Mouse (Mus musculus) liver, embryonic 16.5 days (tissue): Measurements from ENCODE around the gene Cdc42se2. TPM values are rescaled to one million over a fixed set of nuclear protein-coding genes. Genes with fewer than 3 reads are reported as not detected.

Experiments used
- ATAC-seq: fragments of 200-750 bp; cut with Nextera tagmentation; 2 replicates; pipeline ENCODE4 v1.8.0; 2017; ENCODE audit warnings: low read depth, mild to moderate bottlenecking, moderate number of reproducible peaks, moderate library complexity
- H3K27ac ChIP-seq: fragments of 300-500 bp; sonication (generic); 2 replicates; pipeline ENCODE4 v1.5.1; 2014; ENCODE audit warnings: mild to moderate bottlenecking, low read length
- H3K27me3 ChIP-seq: fragments of 300-500 bp; sonication (generic); 2 replicates; pipeline ENCODE4 v1.6.1; 2014; ENCODE audit warnings: low read depth, low read length, mixed read lengths; ENCODE audit not compliant: control insufficient read depth, insufficient read depth
- H3K36me3 ChIP-seq: fragments of 300-500 bp; sonication (generic); 2 replicates; pipeline ENCODE4 v1.6.1; 2014; ENCODE audit warnings: mild to moderate bottlenecking; ENCODE audit not compliant: control insufficient read depth, insufficient read depth
- H3K4me1 ChIP-seq: fragments of 300-500 bp; sonication (generic); 2 replicates; pipeline ENCODE4 v1.6.1; 2014; ENCODE audit warnings: low read depth, low read length, mixed read lengths; ENCODE audit not compliant: control insufficient read depth
- H3K4me2 ChIP-seq: fragments of 300-500 bp; sonication (generic); 2 replicates; pipeline ENCODE4 v1.6.1; 2014; ENCODE audit warnings: low read depth, low read length, mixed read lengths
- H3K4me3 ChIP-seq: fragments of 300-500 bp; sonication (generic); 2 replicates; pipeline ENCODE4 v1.5.1; 2014; ENCODE audit warnings: low read depth, mild to moderate bottlenecking, low read length
- H3K9ac ChIP-seq: fragments of 300-500 bp; sonication (generic); 2 replicates; pipeline ENCODE4 v1.6.1; 2014; ENCODE audit warnings: low read depth, low read length
- H3K9me3 ChIP-seq: fragments of 300-500 bp; sonication (generic); replicated peaks from 2 replicates; pipeline ENCODE4 v1.6.1; 2016; ENCODE audit warnings: low read length; ENCODE audit not compliant: control insufficient read depth
- WGBS: fragments of 180-500 bp; shearing (Covaris S2); extraction: QIAGEN DNeasy Blood & Tissue Kit; methylation state at CpG from one replicate; pipeline ENCODE4 v1.1.7; 2014; ENCODE audit not compliant: insufficient replicate concordance; 5-methylcytosine and 5-hydroxymethylcytosine counted together
- polyA plus RNA-seq: library from polyadenylated mRNA; unstranded; fragments of >200 nt; fragmentation: Nextera tagmentation; extraction: Ambion mirVana; gene quantifications from 2 replicates; pipeline ENCODE4 v1.2.1, GENCODE M21; 2015

Cdc42se2 gene
- polyA plus RNA-seq, 1 experiment from 2014 or later, result 19.1 TPM

DNA sequence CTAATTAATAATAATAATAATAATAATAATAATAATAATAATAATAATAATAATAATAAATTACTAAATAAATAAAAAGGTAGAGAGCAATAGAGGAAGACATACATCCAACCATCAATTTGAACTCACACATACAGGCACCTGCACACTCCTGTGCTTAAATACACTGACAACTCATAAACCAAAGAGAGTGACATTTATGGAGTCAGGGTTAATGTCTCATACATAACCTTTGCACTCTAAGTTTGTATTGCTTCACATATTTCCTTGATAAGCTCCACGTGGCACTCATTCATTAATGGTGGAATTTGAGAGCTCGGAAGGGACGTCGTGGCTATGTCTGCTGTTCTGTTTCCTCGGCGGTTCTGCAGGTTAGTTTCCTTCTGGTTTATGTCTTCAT is 15.1 kb upstream of the Cdc42se2 start:
- 35% methylated on average over 6 of the region's 6 CpGs for WGBS
- H3K9ac ChIP-seq, result no peak overlapping the region
- H3K9me3 ChIP-seq, result no peaks in the 10 kb centered on the region
- no peaks in the 10 kb centered on the region for H3K36me3 ChIP-seq
- H3K27ac ChIP-seq, result no peak overlapping the region
- H3K4me3 ChIP-seq, result no peak overlapping the region
- no peaks in the 10 kb centered on the region; the same call in 1 of the 2 replicates for H3K4me1 ChIP-seq
- ATAC-seq, result no peak
- H3K4me2 ChIP-seq, result no peak overlapping the region
- no peaks in the 10 kb centered on the region for H3K27me3 ChIP-seq

DNA sequence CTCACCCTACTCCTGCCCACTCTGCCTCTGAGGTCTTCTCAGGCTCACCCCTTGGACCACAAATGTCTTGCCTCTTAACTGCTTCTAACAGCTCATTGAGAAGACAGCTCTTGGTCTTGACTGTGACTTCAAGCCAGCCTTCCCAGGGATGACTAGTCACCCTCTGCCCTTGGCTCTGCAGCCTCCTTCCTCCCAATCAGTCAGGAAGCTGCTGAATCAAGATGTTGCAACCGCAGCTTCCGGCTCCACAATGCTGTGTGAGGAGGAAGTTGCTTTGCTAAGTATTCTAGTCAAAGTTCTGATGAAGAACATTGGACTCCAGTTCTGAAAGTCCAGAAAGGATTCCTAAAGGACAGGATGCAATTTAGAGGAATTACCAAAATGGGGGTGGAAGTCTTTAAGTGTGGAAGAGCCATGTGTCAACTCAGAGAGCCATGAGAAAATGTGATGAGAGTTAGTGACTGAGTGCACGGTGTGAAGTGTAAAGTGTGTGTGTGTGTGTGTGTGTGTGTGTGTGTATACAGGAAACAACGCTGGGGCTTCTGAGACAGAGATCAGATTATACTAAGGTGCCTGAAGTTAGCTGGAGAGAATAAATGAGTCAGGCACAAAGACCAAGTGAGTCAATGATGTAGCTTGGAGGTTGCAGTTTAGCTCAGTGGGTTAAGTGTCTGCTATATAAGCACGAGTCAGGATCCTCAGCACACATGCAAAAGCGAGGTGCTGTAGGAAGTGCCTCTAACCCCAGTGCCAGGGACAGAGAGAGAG is 14.5 kb upstream of the Cdc42se2 start:
- WGBS, result 15% methylated on average over 6 of the region's 6 CpGs
- Histone ChIP-seq H3K36me3 (no peaks in the 10 kb centered on the region), H3K27me3 (no peaks in the 10 kb centered on the region), H3K4me3 (no peak overlapping the region), H3K9ac (no peak overlapping the region), H3K4me2 (no peak overlapping the region), H3K4me1 (no peaks in the 10 kb centered on the region; the same call in 1 of the 2 replicates), H3K9me3 (no peaks in the 10 kb centered on the region), H3K27ac (no peak overlapping the region)
- ATAC-seq, result peak; percentile 45

DNA sequence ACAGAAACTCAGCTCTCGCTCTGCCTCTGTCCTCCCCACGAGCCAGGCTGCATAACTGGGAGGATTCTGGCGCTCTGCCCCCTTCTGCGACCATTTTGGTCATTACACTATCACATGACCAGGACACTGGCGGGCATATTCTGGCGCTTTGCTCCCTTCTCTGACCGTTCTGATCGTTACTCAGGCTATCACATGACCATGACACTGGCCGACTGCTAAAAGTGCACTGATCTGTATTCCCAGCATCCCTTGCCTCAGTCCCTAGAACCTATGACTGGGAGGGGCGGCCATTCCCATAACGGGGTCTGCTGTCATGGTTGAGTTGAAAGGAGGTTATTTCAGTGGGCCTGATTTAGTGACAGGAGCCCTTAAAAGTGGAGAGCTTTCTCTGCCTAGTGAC is 9.1 kb upstream of the Cdc42se2 start:
- no peaks in the 10 kb centered on the region for H3K9me3 ChIP-seq
- no peak overlapping the region for H3K4me3 ChIP-seq
- H3K4me1 ChIP-seq, result no peaks in the 10 kb centered on the region
- no peaks in the 10 kb centered on the region for H3K27me3 ChIP-seq
- WGBS, result 69% methylated on average over 11 of the region's 11 CpGs
- no peak overlapping the region for H3K4me2 ChIP-seq
- no peak for ATAC-seq
- H3K27ac ChIP-seq, result no peak overlapping the region
- H3K36me3 ChIP-seq, result no peaks in the 10 kb centered on the region
- no peak overlapping the region for H3K9ac ChIP-seq

DNA sequence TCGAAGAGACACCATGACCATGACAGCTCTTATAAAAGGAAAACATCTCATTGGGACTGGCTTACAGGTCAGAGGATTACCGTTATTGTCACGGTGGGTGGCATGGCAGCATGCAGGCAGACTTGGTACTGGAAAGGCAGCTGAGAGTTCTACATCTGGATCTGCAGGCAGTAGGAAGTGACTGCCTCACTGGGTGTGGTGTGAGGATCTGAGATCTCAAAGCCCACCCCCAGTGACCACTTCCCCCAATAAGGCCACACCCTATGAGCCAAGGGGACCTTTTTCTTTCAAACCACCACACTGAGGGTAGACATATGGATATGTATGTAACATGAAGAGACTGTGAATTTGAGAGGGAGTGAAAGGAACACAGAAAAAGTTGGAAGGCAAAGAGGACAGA is 7.2 kb upstream of the Cdc42se2 start:
- 72% methylated on average over 3 of the region's 3 CpGs for WGBS
- no peaks in the 10 kb centered on the region for H3K9me3 ChIP-seq
- H3K4me1 ChIP-seq, result no peaks in the 10 kb centered on the region
- H3K36me3 ChIP-seq, result no peaks in the 10 kb centered on the region
- H3K4me3 ChIP-seq, result no peak overlapping the region
- no peak overlapping the region for H3K9ac ChIP-seq
- H3K4me2 ChIP-seq, result no peak overlapping the region
- H3K27me3 ChIP-seq, result no peaks in the 10 kb centered on the region
- no peak for ATAC-seq
- H3K27ac ChIP-seq, result no peak overlapping the region

- H3K36me3 ChIP-seq, result no peaks in the 10 kb centered on the region
- no peaks in the 10 kb centered on the region for H3K9me3 ChIP-seq
- H3K27me3 ChIP-seq, result no peaks in the 10 kb centered on the region
- WGBS, result 20% methylated on average over 1 of the region's 1 CpGs
- H3K4me1 ChIP-seq, result peaks cover 1% of the 10 kb centered on the region; the same call in 1 of the 2 replicates
- H3K27ac ChIP-seq, result no peak overlapping the region
- H3K4me3 ChIP-seq, result no peak overlapping the region
- no peak overlapping the region for H3K4me2 ChIP-seq
- no peak for ATAC-seq
- no peak overlapping the region for H3K9ac ChIP-seq
Measured at GRCm38 (mm10) chr11:54793173-54793572, 5.7 kb upstream of the Cdc42se2 start.

GRCm38 (mm10) chr11:54791458-54791857 is 4.0 kb upstream of the Cdc42se2 start:
- ATAC-seq, result no peak
- WGBS, result 78% methylated on average over 4 of the region's 4 CpGs

DNA sequence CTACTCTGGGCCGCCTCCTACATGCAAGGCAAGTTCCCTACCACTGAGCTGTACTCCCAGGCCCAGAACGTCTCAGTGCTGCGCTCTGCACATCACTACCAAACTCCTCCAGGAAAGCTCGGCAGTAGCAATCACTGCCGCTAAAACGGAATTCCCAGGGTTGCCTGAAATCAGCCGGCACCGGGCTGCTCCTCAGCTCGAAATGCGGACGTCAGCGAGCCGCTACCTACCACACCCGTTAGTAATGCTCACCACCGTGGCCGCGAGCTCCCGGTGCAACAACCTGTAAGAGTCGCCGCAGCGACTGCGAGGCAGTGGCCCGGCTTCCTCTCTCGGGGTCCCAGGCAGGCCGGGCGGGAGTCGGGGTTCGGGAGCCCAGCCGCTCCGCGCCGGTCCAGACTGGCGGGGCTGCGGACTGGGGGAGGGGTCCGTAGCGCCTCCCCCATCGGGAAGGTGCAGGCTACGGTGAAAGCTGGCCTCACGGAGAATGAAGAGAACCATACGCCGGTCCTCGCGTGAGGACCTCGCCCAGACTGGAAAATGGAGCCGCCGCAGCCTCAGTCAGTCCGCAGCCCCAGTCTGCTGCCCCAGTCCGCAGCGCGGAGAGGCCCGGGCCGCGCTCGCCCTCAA is 502 bp downstream of the Cdc42se2 start:
- peaks cover 14% of the 10 kb centered on the region for H3K4me1 ChIP-seq
- peak overlapping the region; percentile 94 for H3K4me3 ChIP-seq
- no peaks in the 10 kb centered on the region for H3K36me3 ChIP-seq
- peak overlapping the region; percentile 89 for H3K27ac ChIP-seq
- H3K27me3 ChIP-seq, result no peaks in the 10 kb centered on the region
- H3K9me3 ChIP-seq, result no peaks in the 10 kb centered on the region
- peak overlapping the region; percentile 98 for H3K4me2 ChIP-seq
- H3K9ac ChIP-seq, result peak overlapping the region; percentile 96
- ATAC-seq, result peak; percentile 60
- under 1% methylated on average over 52 of the region's 54 CpGs for WGBS

More at GRCm38 (mm10) chr11:54791458-54791857, 4.0 kb upstream of the Cdc42se2 start:
- H3K4me1 ChIP-seq, result peaks cover 11% of the 10 kb centered on the region
- no peak overlapping the region for H3K4me2 ChIP-seq
- H3K27ac ChIP-seq, result no peak overlapping the region
- H3K9ac ChIP-seq, result no peak overlapping the region
- no peaks in the 10 kb centered on the region for H3K27me3 ChIP-seq
- H3K36me3 ChIP-seq, result no peaks in the 10 kb centered on the region
- H3K4me3 ChIP-seq, result no peak overlapping the region
- H3K9me3 ChIP-seq, result no peaks in the 10 kb centered on the region

GRCm38 (mm10) chr11:54785566-54785965 is 1.9 kb downstream of the Cdc42se2 start:
- Histone ChIP-seq H3K36me3 (no peaks in the 10 kb centered on the region), H3K9me3 (no peaks in the 10 kb centered on the region), H3K4me2 (no peak overlapping the region), H3K4me3 (no peak overlapping the region), H3K4me1 (peaks cover 14% of the 10 kb centered on the region), H3K27ac (no peak overlapping the region), H3K27me3 (no peaks in the 10 kb centered on the region), H3K9ac (no peak overlapping the region)
- ATAC-seq, result no peak
- 76% methylated on average over 3 of the region's 3 CpGs for WGBS

DNA sequence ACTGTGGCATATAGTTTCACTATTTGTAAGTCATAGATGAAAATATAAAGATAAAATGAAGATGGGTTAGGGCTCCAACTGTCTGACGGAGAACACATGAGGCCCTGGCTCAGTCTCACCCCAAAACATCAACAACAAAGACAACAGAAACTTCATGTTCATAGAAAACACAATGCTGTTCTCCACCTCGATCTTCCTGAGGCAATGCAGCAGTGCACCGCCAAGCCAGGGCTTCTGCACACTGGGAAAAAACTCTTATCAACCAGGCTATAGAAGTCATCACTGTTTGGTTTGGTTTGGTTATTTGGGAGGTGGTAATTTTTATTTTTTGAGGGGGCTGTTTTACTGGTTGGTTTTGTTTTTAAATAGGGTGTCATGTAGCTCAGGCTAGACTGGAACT is 3.0 kb downstream of the Cdc42se2 start:
- Histone ChIP-seq H3K4me3 (no peak overlapping the region), H3K4me1 (peaks cover 14% of the 10 kb centered on the region), H3K9me3 (no peaks in the 10 kb centered on the region), H3K4me2 (no peak overlapping the region), H3K9ac (no peak overlapping the region), H3K36me3 (no peaks in the 10 kb centered on the region), H3K27me3 (no peaks in the 10 kb centered on the region), H3K27ac (no peak overlapping the region)
- no peak for ATAC-seq
- WGBS, result 62% methylated on average over 3 of the region's 3 CpGs
